Mouse (Mus musculus): ENCODE data around the gene Pkig. TPM values are rescaled to one million over a fixed set of nuclear protein-coding genes. Genes with fewer than 3 reads are reported as not detected.
"Not testable (repeated sequence)": the region's sequence is repeated elsewhere in the genome, so short reads cannot be mapped to it uniquely, and the experiment has no call there.

The Pkig gene
- polyA plus RNA-seq, 1 experiment from 2014 or later, result 83.1 TPM

DNA sequence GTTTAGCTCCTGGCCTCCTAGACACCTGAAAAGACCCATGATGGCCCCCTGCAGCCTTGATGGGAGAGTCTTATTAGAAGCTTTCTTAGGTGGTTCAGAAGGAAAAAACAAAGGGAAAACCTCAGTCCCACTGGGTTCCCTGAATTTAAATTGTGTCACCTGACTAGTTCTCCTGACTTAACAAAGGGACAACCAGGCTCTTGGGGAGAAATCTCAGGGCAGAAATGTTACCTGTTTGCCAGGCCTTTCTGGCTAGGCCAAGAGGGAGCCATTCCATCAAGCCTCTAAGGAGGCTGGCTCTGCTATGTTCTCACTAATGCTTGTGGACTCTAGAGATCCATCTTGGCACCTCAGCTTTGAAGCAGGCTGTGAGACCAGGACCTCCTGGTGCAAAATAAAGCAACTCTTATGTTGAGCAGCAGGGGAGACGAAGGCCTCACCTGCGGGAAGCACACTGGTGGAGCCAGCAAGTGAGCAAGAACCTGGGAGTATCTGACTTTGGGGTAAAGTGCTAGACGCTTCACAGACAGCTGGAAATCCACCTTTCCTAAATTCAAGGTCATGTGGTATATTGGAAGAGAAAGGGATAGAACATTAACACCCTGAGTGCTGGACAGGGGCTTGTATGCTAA is 40.8 kb upstream of the Pkig start:
- Histone ChIP-seq H3K4me2 (ENCODE audit: low read depth, low read length) (no peak overlapping the region), H3K27me3 (ENCODE audit: control insufficient read depth, insufficient read depth, low read depth, low read length) (no peaks in the 10 kb centered on the region), H3K4me3 (ENCODE audit: low read depth, low read length) (no peak overlapping the region), H3K9ac (ENCODE audit: low read depth, low read length) (no peak overlapping the region), H3K9me3 (replicated peaks; ENCODE audit: control insufficient read depth, low read length) (no peaks in the 10 kb centered on the region), H3K36me3 (ENCODE audit: control insufficient read depth, insufficient read depth) (peaks cover 83% of the 10 kb centered on the region), H3K27ac (ENCODE audit: low read length) (no peak overlapping the region), H3K4me1 (ENCODE audit: control insufficient read depth, low read depth, low read length) (no peaks in the 10 kb centered on the region)
- ATAC-seq (ENCODE audit: low read depth), result no peak
- 79% methylated on average over 3 of the region's 3 CpGs for WGBS (ENCODE audit: insufficient replicate concordance)

- H3K4me2 ChIP-seq (ENCODE audit: low read depth, low read length), result no peak overlapping the region
- H3K9ac ChIP-seq (ENCODE audit: low read depth, low read length), result no peak overlapping the region
- no peak overlapping the region for H3K4me3 ChIP-seq (ENCODE audit: low read depth, low read length)
- peaks cover 87% of the 10 kb centered on the region for H3K36me3 ChIP-seq (ENCODE audit: control insufficient read depth, insufficient read depth)
- H3K27ac ChIP-seq (ENCODE audit: low read length), result no peak overlapping the region
- no peaks in the 10 kb centered on the region for H3K4me1 ChIP-seq (ENCODE audit: control insufficient read depth, low read depth, low read length)
- ATAC-seq (ENCODE audit: low read depth), result no peak
- WGBS (ENCODE audit: insufficient replicate concordance), result 86% methylated on average over 4 of the region's 4 CpGs
- no peaks in the 10 kb centered on the region for H3K27me3 ChIP-seq (ENCODE audit: control insufficient read depth, insufficient read depth, low read depth, low read length)
- H3K9me3 ChIP-seq (replicated peaks; ENCODE audit: control insufficient read depth, low read length), result no peaks in the 10 kb centered on the region
Measured at GRCm38 (mm10) chr2:163617874-163618273, 40.3 kb upstream of the Pkig start.

DNA sequence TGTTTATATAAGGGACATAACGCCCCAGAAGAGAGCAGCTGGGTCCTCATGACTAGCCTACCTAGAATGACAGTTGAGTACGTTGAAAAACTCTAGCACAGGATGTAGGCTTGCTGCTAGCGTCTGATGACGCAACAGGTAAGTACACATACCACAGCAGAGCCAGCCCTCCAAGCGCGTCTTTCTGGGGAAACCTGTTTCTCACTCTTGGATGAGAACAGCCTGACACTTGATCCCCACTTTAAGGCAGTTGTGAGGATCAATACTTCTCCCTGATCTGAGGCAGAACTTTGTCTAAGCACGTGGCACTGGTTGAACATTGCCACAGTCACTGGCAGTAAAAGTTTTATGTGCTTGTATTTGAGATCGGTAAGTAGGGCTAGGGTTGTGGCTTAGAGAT is 37.7 kb upstream of the Pkig start:
- peak overlapping the region; percentile 37; the same call in 1 of the 2 replicates for H3K27ac ChIP-seq (ENCODE audit: low read length)
- no peaks in the 10 kb centered on the region for H3K4me1 ChIP-seq (ENCODE audit: control insufficient read depth, low read depth, low read length)
- ATAC-seq (ENCODE audit: low read depth), result peak; percentile 40; the same call in 1 of the 2 replicates
- H3K9me3 ChIP-seq (replicated peaks; ENCODE audit: control insufficient read depth, low read length), result no peaks in the 10 kb centered on the region
- H3K4me2 ChIP-seq (ENCODE audit: low read depth, low read length), result no peak overlapping the region
- H3K36me3 ChIP-seq (ENCODE audit: control insufficient read depth, insufficient read depth), result peaks cover 94% of the 10 kb centered on the region
- no peak overlapping the region for H3K9ac ChIP-seq (ENCODE audit: low read depth, low read length)
- H3K4me3 ChIP-seq (ENCODE audit: low read depth, low read length), result no peak overlapping the region
- 68% methylated on average over 8 of the region's 8 CpGs for WGBS (ENCODE audit: insufficient replicate concordance)
- no peaks in the 10 kb centered on the region for H3K27me3 ChIP-seq (ENCODE audit: control insufficient read depth, insufficient read depth, low read depth, low read length)

GRCm38 (mm10) chr2:163621401-163621800 is 36.8 kb upstream of the Pkig start:
- not testable (repeated sequence) for H3K4me3 ChIP-seq (ENCODE audit: low read depth, low read length); H3K27ac ChIP-seq (ENCODE audit: low read length); H3K4me2 ChIP-seq (ENCODE audit: low read depth, low read length); H3K4me1 ChIP-seq (ENCODE audit: control insufficient read depth, low read depth, low read length); ATAC-seq (ENCODE audit: low read depth); H3K9ac ChIP-seq (ENCODE audit: low read depth, low read length); H3K9me3 ChIP-seq (replicated peaks; ENCODE audit: control insufficient read depth, low read length); H3K27me3 ChIP-seq (ENCODE audit: control insufficient read depth, insufficient read depth, low read depth, low read length)
- H3K36me3 ChIP-seq (ENCODE audit: control insufficient read depth, insufficient read depth), result peaks cover 94% of the 10 kb centered on the region
- 89% methylated on average over 3 of the region's 3 CpGs for WGBS (ENCODE audit: insufficient replicate concordance)

DNA sequence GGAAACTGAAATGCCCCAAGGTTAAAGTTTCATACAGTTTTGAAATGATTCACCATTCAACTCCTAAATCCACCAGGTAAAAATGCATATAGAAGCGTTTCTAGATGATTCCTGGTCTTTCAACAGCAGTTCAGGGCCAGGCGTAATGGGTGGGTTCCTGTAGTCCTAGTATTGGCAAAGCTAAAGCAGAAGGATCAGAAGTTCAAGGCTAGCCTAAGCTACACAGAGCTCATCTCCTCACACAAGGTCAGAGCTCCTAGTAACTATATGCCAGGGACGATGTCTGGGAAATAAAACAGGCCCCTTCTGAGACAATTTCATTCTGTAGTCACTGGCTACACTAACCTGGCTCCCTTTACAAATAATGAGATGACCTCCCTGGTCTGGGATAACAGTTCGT is 27.0 kb upstream of the Pkig start:
- Histone ChIP-seq H3K9ac (ENCODE audit: low read depth, low read length) (no peak overlapping the region), H3K4me3 (ENCODE audit: low read depth, low read length) (no peak overlapping the region), H3K27ac (ENCODE audit: low read length) (no peak overlapping the region), H3K4me2 (ENCODE audit: low read depth, low read length) (no peak overlapping the region), H3K9me3 (replicated peaks; ENCODE audit: control insufficient read depth, low read length) (no peaks in the 10 kb centered on the region), H3K27me3 (ENCODE audit: control insufficient read depth, insufficient read depth, low read depth, low read length) (no peaks in the 10 kb centered on the region), H3K4me1 (ENCODE audit: control insufficient read depth, low read depth, low read length) (no peaks in the 10 kb centered on the region), H3K36me3 (ENCODE audit: control insufficient read depth, insufficient read depth) (peaks cover 95% of the 10 kb centered on the region)
- ATAC-seq (ENCODE audit: low read depth), result no peak
- 92% methylated on average over 4 of the region's 4 CpGs for WGBS (ENCODE audit: insufficient replicate concordance)

DNA sequence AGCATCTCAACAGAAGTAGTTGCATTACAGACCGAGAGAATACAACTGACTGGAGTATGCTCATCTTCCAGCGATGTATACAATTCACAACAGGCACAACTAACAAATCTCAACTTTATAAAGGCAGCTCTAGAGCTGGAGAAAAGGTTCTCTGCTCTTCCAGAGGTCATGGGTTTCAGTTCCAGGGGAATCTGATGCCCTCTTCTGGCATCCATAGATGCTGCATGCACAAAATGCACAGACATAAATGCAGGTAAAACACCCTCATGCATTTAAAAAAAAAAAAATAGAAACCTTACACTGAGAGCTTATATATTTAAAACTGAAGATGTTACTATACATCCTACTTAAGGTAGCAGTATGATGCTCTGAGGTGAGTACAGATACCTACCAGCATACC is 26.5 kb upstream of the Pkig start:
- Histone ChIP-seq H3K4me1 (ENCODE audit: control insufficient read depth, low read depth, low read length) (no peaks in the 10 kb centered on the region), H3K9me3 (replicated peaks; ENCODE audit: control insufficient read depth, low read length) (no peaks in the 10 kb centered on the region), H3K36me3 (ENCODE audit: control insufficient read depth, insufficient read depth) (peaks cover 95% of the 10 kb centered on the region), H3K4me2 (ENCODE audit: low read depth, low read length) (no peak overlapping the region), H3K27me3 (ENCODE audit: control insufficient read depth, insufficient read depth, low read depth, low read length) (no peaks in the 10 kb centered on the region), H3K9ac (ENCODE audit: low read depth, low read length) (no peak overlapping the region), H3K4me3 (ENCODE audit: low read depth, low read length) (no peak overlapping the region), H3K27ac (ENCODE audit: low read length) (no peak overlapping the region)
- no peak for ATAC-seq (ENCODE audit: low read depth)
- 95% methylated on average over 2 of the region's 2 CpGs for WGBS (ENCODE audit: insufficient replicate concordance)

DNA sequence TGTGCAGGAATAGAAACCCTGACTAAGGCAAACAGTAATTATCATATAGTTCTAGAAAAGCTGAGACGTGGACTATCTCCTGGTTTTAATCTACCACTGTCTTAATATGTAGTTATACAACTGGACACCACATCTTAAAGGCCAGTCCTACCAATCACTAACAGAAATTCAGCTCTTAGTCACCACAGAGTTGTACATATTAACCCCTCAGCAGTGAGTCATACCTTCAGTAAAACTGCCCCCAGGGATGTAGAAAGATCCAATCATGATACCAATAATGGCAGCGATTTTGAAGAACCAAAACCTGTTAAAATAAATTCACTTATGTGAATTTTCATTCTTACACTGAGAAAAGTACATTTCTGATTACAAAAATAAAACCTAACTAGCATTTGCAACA is 24.0 kb upstream of the Pkig start:
- 81% methylated on average over 2 of the region's 2 CpGs for WGBS (ENCODE audit: insufficient replicate concordance)
- no peaks in the 10 kb centered on the region for H3K27me3 ChIP-seq (ENCODE audit: control insufficient read depth, insufficient read depth, low read depth, low read length)

GRCm38 (mm10) chr2:163636057-163636456 is 22.1 kb upstream of the Pkig start:
- H3K36me3 ChIP-seq (ENCODE audit: control insufficient read depth, insufficient read depth), result peaks cover 91% of the 10 kb centered on the region
- H3K9ac ChIP-seq (ENCODE audit: low read depth, low read length), result no peak overlapping the region
- H3K27ac ChIP-seq (ENCODE audit: low read length), result no peak overlapping the region
- H3K4me2 ChIP-seq (ENCODE audit: low read depth, low read length), result no peak overlapping the region
- ATAC-seq (ENCODE audit: low read depth), result no peak
- H3K27me3 ChIP-seq (ENCODE audit: control insufficient read depth, insufficient read depth, low read depth, low read length), result no peaks in the 10 kb centered on the region
- H3K9me3 ChIP-seq (replicated peaks; ENCODE audit: control insufficient read depth, low read length), result no peaks in the 10 kb centered on the region
- peaks cover 37% of the 10 kb centered on the region for H3K4me1 ChIP-seq (ENCODE audit: control insufficient read depth, low read depth, low read length)
- WGBS (ENCODE audit: insufficient replicate concordance), result 83% methylated on average over 2 of the region's 2 CpGs
- no peak overlapping the region for H3K4me3 ChIP-seq (ENCODE audit: low read depth, low read length)

More for the DNA sequence above, 24.0 kb upstream of the Pkig start:
- ATAC-seq (ENCODE audit: low read depth), result no peak
- Histone ChIP-seq H3K4me3 (ENCODE audit: low read depth, low read length) (no peak overlapping the region), H3K36me3 (ENCODE audit: control insufficient read depth, insufficient read depth) (peaks cover 93% of the 10 kb centered on the region), H3K9me3 (replicated peaks; ENCODE audit: control insufficient read depth, low read length) (no peaks in the 10 kb centered on the region), H3K4me1 (ENCODE audit: control insufficient read depth, low read depth, low read length) (peaks cover 21% of the 10 kb centered on the region), H3K9ac (ENCODE audit: low read depth, low read length) (no peak overlapping the region), H3K27ac (ENCODE audit: low read length) (no peak overlapping the region), H3K4me2 (ENCODE audit: low read depth, low read length) (no peak overlapping the region)

DNA sequence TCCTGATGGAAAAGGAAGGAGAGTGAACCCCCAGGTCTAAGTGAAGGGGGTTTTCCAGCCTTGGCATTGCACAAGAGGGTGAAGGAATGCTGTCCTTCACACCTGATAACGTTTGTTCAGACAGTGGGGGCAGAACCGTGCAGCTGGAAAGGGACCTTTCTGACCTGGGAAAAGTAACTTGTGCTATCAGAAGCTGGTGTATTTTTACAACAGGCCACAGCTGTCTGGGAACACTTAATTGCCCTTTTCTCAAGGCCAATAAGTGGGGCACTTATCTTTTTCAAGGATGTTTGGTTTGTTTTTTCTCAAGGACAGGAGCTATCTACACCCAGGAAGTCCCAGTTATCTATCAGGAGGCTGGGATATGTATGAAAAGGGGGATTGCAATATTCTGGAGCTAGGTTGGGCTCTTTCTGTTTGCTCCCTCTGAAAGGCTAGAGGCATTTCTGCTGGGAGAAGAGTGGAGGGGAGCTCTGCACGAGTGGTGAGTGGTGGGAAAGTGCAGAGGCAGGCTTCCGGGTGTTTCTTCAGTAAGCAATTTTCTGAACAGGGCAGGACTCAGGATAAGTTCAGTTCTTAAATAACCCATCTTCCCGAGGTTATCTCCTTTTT is 20.4 kb upstream of the Pkig start:
- peaks cover 49% of the 10 kb centered on the region for H3K4me1 ChIP-seq (ENCODE audit: control insufficient read depth, low read depth, low read length)
- H3K9me3 ChIP-seq (replicated peaks; ENCODE audit: control insufficient read depth, low read length), result no peaks in the 10 kb centered on the region
- peaks cover 82% of the 10 kb centered on the region for H3K36me3 ChIP-seq (ENCODE audit: control insufficient read depth, insufficient read depth)
- H3K4me2 ChIP-seq (ENCODE audit: low read depth, low read length), result peak overlapping the region; percentile 28
- ATAC-seq (ENCODE audit: low read depth), result no peak
- H3K9ac ChIP-seq (ENCODE audit: low read depth, low read length), result peak overlapping the region; percentile 18; the same call in 1 of the 2 replicates
- H3K4me3 ChIP-seq (ENCODE audit: low read depth, low read length), result no peak overlapping the region
- 38% methylated on average over 5 of the region's 5 CpGs for WGBS (ENCODE audit: insufficient replicate concordance)
- peak overlapping the region; percentile 30; the same call in 1 of the 2 replicates for H3K27ac ChIP-seq (ENCODE audit: low read length)
- no peaks in the 10 kb centered on the region for H3K27me3 ChIP-seq (ENCODE audit: control insufficient read depth, insufficient read depth, low read depth, low read length)
